Comparison of ENCODE assay signal across 8 mouse cellular contexts in genomic region chr17:56185281-56186141, GRCm38 (mm10). TPM values are rescaled to one million over a fixed set of nuclear protein-coding genes. Genes with fewer than 3 reads are reported as not detected.
DNase-seq lines count a peak whose midpoint lies in the region; ATAC-seq lines count a peak whose summit lies in the region.

No protein-coding gene starts in this region.

- H3K4me2 ChIP-seq in forebrain, embryonic 13.5 days, result no peak overlapping the region
- H3K4me2 ChIP-seq in midbrain, embryonic 12.5 days (replicated peaks), result no peak overlapping the region

- peaks cover 15% of the 10 kb centered on the region for H3K4me1 ChIP-seq in forebrain, embryonic 13.5 days
- peaks cover 18% of the 10 kb centered on the region for H3K4me1 ChIP-seq in midbrain, embryonic 12.5 days

- intact Hi-C loops in heart, postnatal 36 days (cut with DNase I), result loop anchor here (2.0 kb wide), 1 partner anchor 21 kb away; no protein-coding TSS in a partner anchor

- ATAC-seq in forebrain, embryonic 13.5 days, result no peak
- peak; percentile 41; the same call in 1 of the 2 replicates for ATAC-seq in midbrain, embryonic 12.5 days (ENCODE audit: low FRiP score, low read depth)

- peaks cover 62% of the 10 kb centered on the region for H3K36me3 ChIP-seq in forebrain, embryonic 13.5 days (ENCODE audit: poor library complexity, severe bottlenecking)
- H3K36me3 ChIP-seq in midbrain, embryonic 12.5 days, result peaks cover 58% of the 10 kb centered on the region

- no peaks in the 10 kb centered on the region for H3K27me3 ChIP-seq in forebrain, embryonic 13.5 days
- H3K27me3 ChIP-seq in midbrain, embryonic 12.5 days, result no peaks in the 10 kb centered on the region

- no peak overlapping the region for H3K9ac ChIP-seq in forebrain, embryonic 13.5 days
- peak overlapping the region; percentile 34; the same call in 1 of the 2 replicates for H3K9ac ChIP-seq in midbrain, embryonic 12.5 days (replicated peaks)

- WGBS in forebrain, embryonic 13.5 days, result 47% methylated on average over 11 of the region's 11 CpGs
- 43% methylated on average over 11 of the region's 11 CpGs for WGBS in midbrain, embryonic 12.5 days

- H3K4me3 ChIP-seq in forebrain, embryonic 13.5 days, result no peak overlapping the region
- no peak overlapping the region for H3K4me3 ChIP-seq in midbrain, embryonic 12.5 days

- peak; percentile 68 for DNase-seq in 3T3-L1 (ENCODE audit: low read depth, low spot score)
- peak; percentile 87 for DNase-seq in Muller cell, postnatal 12 days (ENCODE audit: inconsistent ontology term)
- peak; percentile 67 to 74 for DNase-seq in heart, postnatal 36 days
- peak; percentile 29 for DNase-seq in layer of hippocampus, adult 9-11 months
- peak; percentile 22 to 49 for DNase-seq in urinary bladder, postnatal 36 days (ENCODE audit: low spot score in 2 of 2)
- no peak for DNase-seq in right cerebral cortex, postnatal 14 days

- H3K9me3 ChIP-seq in forebrain, embryonic 13.5 days (replicated peaks), result no peaks in the 10 kb centered on the region
- no peaks in the 10 kb centered on the region for H3K9me3 ChIP-seq in midbrain, embryonic 12.5 days

- H3K27ac ChIP-seq in forebrain, embryonic 13.5 days, result peak overlapping the region; percentile 59; the same call in 1 of the 2 replicates
- peak overlapping the region; percentile 85 for H3K27ac ChIP-seq in midbrain, embryonic 12.5 days (replicated peaks)

RNA-seq across cellular contexts. Expression of gene Mydgf, which starts 1.8 kb away (rescaled TPM):
- 56.8 and 64.5 TPM in 2 replicates for polyA plus RNA-seq in forebrain, embryonic 13.5 days (2015; fragmentation: Nextera tagmentation; extraction: Ambion mirVana)
- total RNA-seq in heart, postnatal 36 days (2021), result 10 to 100 TPM; 25.2 to 25.5 TPM
- 56.8 and 61.6 TPM in 2 replicates for polyA plus RNA-seq in midbrain, embryonic 12.5 days (2016; fragmentation: Nextera tagmentation; extraction: Ambion mirVana)

RNA-seq across cellular contexts. Expression of gene Tnfaip8l1, which starts 23.2 kb away (rescaled TPM):
- 8.0 and 8.4 TPM in 2 replicates for polyA plus RNA-seq in forebrain, embryonic 13.5 days (2015; fragmentation: Nextera tagmentation; extraction: Ambion mirVana)
- total RNA-seq in heart, postnatal 36 days (2021), result 1 to 10 TPM; 1.9 to 2.8 TPM
- polyA plus RNA-seq in midbrain, embryonic 12.5 days (2016; fragmentation: Nextera tagmentation; extraction: Ambion mirVana), result 8.0 and 8.2 TPM in 2 replicates

RNA-seq across cellular contexts. Expression of gene Dpp9, which starts 33.2 kb away (rescaled TPM):
- 32.5 and 33.0 TPM in 2 replicates for polyA plus RNA-seq in forebrain, embryonic 13.5 days (2015; fragmentation: Nextera tagmentation; extraction: Ambion mirVana)
- total RNA-seq in heart, postnatal 36 days (2021), result 10 to 100 TPM; 38.4 to 43.0 TPM
- 41.0 and 43.9 TPM in 2 replicates for polyA plus RNA-seq in midbrain, embryonic 12.5 days (2016; fragmentation: Nextera tagmentation; extraction: Ambion mirVana)

RNA-seq across cellular contexts. Expression of gene Sema6b, which starts 45.4 kb away (rescaled TPM):
- polyA plus RNA-seq in forebrain, embryonic 13.5 days (2015; fragmentation: Nextera tagmentation; extraction: Ambion mirVana), result 4.2 and 4.3 TPM in 2 replicates
- total RNA-seq in heart, postnatal 36 days (2021), result 10 to 100 TPM in 1 of 2 experiments, 1 to 10 TPM in 1; 7.5 to 10.2 TPM
- 6.5 and 7.9 TPM in 2 replicates for polyA plus RNA-seq in midbrain, embryonic 12.5 days (2016; fragmentation: Nextera tagmentation; extraction: Ambion mirVana)
